Mouse (Mus musculus) left cerebral cortex, postnatal 36 days (tissue): Measurements from ENCODE around the gene Stk24. TPM values are rescaled to one million over a fixed set of nuclear protein-coding genes. Genes with fewer than 3 reads are reported as not detected.
"Not testable (repeated sequence)": the region's sequence is repeated elsewhere in the genome, so short reads cannot be mapped to it uniquely, and the experiment has no call there.

Source experiments
- DNase-seq, 2 experiments: peaks; one replicate each; pipeline ENCODE4 v3.0.0; 2021 to 2022; ENCODE audit warnings: low spot score in 2 of 2, mixed read lengths in 1 of 2
- intact Hi-C: fragments of 180-260 bp; cut with DNase I; formaldehyde crosslinking; loops from one replicate; pipeline ENCODE4 v1.15.1; 2025
- total RNA-seq, 2 experiments: library from RNA; stranded (reverse); gene quantifications; 2 replicates each; pipeline ENCODE4 v1.2.3; 2021

Gene Stk24
- total RNA-seq = 10 to 100 TPM; 59.9 to 60.6 TPM

DNA sequence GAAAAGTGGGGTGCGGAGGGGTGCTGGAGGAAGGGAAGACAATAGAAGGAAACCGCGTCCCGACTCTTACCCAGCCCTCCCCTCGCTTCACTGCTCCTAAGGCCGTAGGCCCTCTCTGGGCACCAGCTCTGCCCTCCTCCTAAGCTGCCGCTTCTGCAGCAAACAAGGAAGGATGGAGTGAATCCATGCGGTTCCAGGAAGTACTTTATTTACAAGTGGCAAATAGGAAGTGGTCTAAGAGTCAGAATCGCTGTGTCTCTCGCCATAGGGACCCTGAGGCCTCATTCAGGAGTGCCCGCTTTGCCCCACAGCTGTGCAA, at the start of gene Stk24:
Gene Stk24, minus strand, starts transcription at position 185 of the 319 bp plus-strand sequence.
- intact Hi-C loops = loop anchor here (2.0 to 5.0 kb wide), 3 partner anchors 57 to 97 kb away; no protein-coding TSS in a partner anchor
- DNase-seq = no peak

DNA sequence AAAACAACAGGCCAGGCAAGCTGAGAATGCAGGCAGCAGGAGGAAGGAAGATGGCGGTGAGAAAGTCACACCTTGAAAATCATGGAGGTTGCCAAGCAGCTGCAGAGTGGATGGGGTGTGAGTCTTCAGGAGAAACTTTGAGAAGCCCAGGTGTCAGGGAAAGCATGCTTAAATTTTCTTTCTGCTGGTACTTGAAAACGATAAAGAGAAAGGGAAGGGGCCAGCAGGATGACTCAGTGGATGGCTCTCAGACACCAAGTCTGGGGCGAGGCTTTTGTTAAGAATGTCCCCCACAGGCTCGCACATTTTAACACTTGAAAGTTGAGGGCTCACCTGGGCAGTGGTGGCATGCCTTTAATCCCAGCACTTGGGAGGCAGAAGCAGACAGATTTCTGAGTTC, 48.3 kb upstream of the Stk24 start:
- intact Hi-C loops = no loop called here
- no peak for DNase-seq

DNA sequence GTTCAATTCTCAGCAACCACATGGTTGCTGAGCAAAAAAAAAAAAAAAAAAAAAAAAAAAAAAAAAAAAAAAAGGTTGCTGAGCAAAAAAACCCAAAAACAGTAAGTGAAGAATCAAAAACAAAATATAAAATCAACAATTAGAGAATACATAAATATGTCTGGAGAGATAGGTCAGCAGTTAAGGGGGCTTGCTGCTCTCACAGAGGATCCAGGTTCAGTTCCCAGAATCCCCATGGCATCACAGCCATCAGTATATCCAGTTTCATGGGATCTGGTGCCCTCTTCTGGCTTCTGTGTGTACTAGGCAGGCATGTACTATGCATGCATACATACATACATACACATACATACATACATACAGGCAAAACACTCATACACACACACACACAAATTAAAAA, 46.9 kb upstream of the Stk24 start:
- intact Hi-C loops = no loop called here
- no peak for DNase-seq

DNA sequence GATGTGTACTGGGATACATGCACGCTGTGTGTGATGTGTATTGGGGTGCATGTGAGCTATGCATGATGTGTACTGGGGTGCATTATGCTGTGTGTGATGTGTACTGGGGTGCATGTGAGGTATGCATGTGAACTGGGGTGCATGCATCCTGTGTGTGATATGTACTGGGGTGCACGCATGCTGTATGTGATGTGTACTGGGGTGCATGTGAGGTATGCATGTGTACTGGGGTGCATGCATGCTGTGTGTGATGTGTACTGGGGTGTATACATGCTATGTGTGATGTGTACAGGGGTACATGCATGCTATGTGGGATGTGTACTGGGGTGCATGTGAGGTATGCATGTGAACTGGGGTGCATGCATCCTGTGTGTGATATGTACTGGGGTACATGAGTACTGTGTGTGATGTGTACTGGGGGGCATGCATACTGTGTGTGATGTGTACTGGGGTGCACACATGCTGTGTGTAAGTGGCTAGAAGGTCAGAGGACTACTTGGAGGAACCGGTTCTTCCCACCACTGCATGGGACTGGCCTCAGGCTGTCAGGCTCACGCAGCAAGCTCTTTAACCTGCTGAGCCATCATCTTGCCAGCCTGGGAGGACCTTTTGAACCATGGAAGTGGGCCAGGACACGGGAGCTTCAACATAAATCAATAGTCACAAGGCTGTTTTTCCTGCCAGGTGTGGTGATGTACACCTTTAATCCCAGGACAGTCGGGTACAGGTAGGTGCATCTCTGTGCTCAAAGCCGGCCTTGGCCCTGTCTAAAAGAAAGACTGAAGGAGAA, 45.4 kb upstream of the Stk24 start:
- intact Hi-C loops = no loop called here
- no peak for DNase-seq

DNA sequence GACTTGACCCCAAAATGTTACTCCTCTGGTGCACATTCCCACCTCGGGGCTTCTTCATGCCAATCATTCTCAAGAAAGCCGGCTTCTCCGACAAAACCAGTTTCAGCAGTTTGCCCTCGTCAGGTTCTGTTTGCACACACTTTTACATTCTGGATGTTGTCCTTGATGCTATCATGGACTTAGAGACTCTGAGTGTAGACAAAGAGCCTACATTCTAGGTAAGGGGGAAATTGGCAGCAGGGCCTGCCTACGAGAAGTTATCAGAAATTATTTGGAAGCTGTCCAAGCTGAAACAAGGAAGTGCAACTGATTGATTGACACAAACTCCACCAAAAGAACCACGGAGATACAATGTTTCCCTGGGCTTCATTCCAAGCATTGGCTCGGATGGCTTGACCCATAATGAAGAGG, 43.5 kb upstream of the Stk24 start:
- DNase-seq = no peak
- intact Hi-C loops = no loop called here

DNA sequence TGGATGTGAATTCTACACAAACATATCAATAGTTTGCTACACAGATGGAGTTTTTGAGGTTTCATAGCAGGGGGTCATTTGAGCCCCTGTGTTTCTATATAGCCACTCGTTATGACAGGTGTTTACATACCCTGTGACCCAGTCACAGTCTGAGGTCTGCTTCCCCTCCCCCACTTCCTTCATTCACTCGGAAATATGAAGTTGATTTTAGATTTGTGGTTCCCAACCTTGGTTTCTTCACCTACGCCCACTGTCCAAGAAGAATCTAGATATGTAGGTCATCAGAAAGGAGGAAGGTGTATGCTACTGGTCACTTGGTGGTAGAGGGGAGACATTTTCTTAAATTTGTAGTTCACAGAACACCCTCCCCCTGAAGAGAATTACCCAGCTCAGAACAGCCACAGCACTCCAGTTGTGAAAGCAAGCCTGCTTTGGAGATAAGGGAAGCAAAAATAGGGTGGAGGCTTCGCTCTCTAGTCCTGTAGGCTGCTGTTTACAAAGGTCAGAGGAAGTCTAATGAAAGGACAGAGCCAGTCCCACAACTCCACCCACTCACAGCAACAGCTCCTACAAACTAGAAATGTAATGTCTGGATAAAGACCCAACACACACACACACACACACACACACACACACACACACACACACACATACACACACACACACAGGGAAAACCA, 43.0 kb upstream of the Stk24 start:
- DNase-seq = no peak
- intact Hi-C loops = no loop called here

DNA sequence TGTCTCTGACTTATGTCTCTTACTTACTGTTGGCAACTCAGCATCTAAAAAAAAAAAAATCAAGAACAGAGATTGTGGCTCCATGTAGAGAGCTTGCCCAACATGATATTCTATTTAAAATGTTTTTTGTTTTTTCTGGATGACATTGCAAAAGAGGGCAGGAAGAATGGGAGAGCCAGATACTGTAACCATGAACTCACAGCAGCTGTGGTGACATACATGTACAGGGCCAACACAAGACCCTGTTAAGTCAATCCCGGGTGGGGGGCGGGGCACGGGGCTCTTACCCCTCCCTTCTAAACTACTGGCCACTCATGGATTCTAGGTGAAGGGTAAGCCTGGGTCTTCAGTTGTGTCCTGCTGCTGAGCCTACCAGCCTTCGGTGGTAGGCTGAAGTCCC, 42.2 kb upstream of the Stk24 start:
- DNase-seq = no peak
- intact Hi-C loops = no loop called here

DNA sequence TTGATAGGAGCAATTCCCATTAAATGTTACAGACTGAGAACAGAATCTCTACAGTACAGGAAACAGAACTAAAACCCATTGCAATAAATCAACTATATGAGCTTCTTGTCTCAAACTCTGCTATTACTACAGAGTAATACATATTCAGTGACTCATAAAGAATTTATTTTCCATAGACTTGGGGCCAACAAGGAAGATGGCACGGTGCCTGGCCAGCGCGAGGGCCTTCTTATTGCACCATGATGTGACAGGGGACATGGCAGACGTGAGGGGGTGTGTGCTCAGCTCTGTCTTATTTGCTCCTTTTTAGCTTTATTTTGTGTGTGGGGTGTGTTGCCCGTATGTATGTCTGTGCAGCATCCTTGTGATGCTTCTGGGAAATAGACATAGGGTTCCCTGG, 37.8 kb upstream of the Stk24 start:
- DNase-seq = no peak
- intact Hi-C loops = no loop called here

DNA sequence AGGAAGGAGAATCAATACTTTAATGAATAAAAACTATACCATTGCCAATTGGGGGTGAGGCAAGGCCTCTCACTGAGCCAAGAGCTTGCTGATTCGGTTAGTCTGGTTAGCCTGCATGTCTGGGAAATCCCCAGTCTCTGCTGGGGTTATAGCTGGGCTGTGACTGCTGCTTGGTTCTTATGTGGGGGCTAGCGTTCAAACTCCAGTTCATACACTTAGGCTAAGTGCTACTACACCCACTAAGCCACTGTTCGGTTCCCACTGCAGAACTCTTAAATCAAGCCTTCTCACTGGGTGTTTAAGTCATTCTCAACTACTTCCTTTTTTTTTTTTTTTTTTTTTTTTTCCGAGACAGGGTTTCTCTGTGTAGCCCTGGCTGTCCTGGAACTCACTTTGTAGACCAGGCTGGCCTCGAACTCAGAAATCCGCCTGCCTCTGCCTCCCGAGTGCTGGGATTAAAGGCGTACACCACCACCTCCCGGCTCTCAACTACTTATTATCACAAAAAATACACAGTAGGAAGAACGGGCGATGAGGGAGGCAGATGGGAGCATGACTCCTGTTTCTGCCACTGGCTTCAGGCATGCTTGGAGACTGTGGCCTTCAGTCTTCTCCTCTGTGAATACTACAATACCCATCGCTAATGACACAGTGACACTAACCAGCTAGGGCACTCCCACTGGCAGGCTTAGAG, 37.0 kb upstream of the Stk24 start:
- intact Hi-C loops = no loop called here
- DNase-seq = no peak

DNA sequence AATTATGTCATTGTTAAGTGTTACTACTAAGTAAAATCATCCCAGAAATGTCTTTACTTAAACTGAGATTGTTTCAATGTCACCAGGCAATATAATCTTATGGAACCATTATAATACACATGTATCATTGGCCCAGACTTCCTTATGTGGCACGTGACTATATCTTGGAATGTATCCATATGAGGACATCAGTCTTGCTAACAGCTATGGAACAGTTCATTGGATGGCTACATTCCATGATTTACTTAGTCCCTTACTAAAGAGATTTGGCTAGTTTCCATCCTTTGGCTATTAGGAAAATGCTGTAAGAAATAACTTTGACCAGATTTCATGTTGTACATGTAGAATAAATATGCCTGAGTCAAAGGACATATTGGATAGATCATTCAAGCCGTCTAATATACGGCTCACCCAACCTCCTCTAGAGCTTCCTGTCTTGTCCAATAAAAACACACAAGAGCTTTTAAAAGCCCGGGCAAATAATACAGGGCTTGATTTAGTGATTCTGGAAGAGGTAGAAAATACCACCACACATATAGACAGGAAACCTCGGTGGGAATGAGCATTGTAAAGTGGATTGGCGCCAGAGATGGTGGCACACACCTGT, 34.9 kb upstream of the Stk24 start:
- intact Hi-C loops = no loop called here

DNA sequence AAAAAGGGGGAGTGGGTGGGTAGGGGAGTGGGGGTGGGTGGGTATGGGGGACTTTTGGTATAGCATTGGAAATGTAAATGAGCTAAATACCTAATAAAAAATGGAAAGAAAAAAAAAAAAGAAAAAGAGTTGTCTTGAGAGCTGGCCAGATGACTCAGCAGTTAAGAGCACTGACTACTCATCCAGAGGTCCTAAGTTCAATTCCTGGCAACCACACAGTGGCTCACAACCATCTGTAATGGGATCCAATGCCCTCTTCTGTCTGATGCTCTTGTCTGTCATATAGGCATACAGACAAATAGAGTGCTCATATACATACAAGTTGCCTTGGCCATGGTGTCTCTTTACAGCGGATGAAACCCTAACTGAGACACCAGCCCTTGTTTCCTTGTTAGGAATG, 33.9 kb upstream of the Stk24 start:
- intact Hi-C loops = not testable (repeated sequence)

More for the DNA sequence above, 34.9 kb upstream of the Stk24 start:
- no peak for DNase-seq

DNA sequence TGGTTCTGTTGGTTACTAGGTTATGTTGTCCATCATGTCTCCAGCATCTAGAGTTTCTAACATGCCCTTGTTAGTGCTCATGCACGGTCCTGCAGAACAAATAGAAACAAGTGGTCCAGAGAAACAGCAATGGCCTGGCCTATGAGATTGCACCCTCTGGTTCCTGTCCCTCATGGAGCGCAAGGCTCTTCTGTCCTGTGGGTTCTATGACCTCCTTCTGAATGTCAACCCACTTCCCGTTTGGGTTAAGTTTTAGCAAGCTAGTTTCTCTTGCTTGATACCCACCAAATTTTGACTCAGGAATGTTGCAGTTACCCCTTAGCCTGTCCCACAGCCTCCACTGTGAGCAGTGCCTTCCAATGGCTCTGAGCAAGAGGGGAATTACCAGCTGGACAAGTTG, 29.1 kb upstream of the Stk24 start:
- intact Hi-C loops = no loop called here
- no peak for DNase-seq

More for the DNA sequence above, 33.9 kb upstream of the Stk24 start:
- DNase-seq = not testable (repeated sequence)

DNA sequence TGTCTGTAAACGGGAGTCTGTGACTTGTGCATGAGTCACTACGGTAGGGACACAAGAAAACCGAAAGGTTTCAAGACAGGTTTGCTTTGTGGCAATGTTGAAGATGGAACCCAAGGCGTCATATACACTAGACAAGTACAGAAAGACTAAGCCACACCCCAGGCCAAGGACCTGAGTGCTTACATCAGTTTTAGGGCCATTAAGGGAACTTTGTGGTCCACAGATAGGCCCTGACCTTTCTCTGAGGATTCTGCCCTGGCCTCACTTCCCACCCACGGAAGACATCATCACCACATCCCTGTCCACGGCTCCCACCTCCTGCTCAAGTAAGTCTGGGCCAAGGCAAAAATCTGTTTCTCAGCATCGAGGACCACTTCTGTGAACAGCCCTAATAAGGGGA, 27.1 kb upstream of the Stk24 start:
- no peak for DNase-seq
- intact Hi-C loops = no loop called here

DNA sequence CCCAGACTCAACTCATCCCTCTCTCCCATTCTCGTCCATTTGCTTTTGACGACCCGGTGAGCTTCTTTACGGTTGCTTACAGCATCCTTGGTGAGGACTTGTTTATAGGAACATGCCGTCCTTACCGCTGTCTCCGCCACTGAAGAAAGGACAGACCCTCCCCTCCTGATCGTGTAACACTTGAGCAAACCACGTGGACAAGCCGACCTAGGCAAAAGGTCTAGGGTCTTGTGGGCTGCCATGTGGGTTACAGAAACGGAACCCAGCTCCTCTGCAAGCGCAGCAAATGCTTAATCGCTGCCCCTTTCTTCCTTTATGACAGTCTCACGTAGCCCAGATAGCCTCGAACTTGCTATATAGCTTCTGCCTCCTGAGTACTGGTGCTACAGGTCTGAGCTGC, 25.7 kb upstream of the Stk24 start:
- intact Hi-C loops = no loop called here
- no peak for DNase-seq

DNA sequence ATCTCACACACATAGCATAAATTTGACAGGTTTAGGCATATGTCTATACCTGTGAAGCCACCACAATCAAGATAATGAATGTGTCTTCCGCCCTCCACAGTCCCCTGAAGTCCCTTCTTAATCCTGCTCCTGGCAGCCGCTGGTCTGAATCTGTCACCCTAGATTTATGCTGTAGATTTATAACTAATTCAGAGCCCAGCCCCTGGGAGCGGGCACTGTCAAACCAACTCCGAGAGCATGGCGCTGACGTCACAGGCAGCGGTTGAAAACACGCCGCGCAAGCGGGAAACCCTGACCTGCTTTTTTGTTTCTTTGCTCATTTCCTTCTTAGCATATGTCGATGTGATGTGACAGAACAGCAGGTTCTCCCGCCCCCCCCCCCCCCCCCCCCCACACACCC, 25.3 kb upstream of the Stk24 start:
- intact Hi-C loops = no loop called here
- DNase-seq = no peak

DNA sequence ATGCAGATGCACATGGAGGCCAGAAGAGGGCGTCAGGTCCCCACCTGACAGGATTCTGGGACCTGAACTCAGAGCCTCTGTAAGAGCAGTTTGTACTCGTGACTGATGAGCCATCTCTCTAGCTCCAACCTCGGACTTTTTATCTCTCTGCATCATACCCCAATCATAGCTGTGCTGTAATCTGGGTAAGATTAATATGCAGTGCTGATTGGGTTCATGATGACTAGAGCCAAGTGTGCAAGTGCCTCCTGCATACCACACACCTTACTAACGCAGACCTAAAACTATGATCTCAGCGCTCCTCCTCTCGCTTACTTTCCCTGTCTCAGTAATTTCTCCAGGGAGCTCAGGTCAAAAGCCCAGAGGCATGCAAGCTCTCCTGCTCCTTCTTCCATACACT, 19.9 kb upstream of the Stk24 start:
- DNase-seq = no peak
- intact Hi-C loops = no loop called here

DNA sequence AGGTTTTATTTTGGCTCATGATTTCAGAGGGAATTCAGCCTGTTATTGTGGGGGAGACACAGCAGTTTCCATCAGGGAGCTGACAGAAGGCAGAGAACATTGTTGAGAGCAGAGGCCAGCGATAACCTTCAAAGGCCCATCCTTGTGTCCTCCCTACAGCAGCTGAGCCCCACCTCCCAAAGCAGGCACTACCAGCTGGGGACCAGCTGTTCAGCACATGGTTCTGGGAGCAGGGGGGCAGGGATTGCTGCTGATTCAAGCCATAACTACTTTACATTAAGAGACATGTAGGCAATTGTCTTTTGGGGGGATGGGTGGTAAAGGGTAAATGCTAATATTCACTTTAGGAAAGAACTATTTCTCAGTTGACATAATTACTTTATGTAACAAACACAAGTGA, 17.7 kb upstream of the Stk24 start:
- intact Hi-C loops = no loop called here
- no peak for DNase-seq

DNA sequence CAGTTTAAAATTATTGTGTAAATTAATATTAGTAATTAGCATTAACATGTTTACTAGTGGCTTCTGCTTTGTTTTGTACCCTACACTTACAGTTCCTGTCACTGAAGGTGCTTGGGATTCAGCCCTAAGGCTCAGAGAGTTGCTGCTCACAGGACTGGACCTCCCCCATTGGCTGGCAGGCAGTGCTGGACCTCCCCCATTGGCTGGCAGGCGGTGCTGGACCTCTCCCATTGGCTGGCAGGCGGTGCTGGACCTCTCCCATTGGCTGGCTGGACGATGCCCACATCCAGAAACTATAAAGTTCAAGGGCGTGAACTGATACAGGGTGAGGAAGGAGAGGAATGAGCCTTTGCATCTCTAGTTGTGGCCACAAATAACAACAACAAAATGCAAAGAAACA, 15.3 kb upstream of the Stk24 start:
- intact Hi-C loops = no loop called here
- DNase-seq = no peak

DNA sequence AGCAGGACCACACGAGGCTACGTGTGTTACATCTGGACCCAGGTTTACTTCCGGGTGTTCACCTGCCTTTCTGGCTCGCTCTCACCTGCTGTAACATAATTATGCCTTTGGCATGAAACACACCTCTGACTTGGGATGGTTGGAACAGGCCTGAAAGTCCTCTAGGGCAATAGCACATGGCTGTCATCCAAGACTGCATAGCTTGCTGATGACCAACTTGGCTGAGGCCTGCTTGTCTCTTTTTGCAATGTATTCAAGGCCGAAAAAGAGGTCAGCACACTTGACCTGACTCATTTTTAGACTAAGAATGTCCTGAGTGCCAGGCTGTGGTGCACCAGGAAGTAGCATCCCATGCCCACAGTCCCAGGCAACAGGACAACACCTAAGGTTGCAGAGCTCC, 12.1 kb upstream of the Stk24 start:
- intact Hi-C loops = no loop called here
- DNase-seq = no peak

DNA sequence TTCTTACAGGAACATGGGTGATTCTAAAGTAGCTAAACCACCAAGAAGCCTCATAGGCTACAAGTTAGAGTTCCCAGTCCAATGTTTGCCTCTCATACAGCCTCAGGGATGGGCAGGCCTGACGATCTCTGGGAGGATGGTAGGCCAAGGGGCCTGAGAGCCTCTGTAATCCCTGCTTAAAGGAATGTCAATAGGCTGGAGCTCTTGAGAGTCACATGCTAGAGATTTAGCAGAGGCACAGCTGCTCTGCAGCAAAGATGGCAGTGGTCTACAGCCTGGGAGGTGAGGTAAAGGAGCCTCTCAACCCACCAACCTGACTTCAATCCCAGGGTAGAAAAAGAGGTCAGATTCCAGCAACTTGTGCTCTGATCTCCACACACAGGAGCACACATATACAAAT, 7.9 kb upstream of the Stk24 start:
- DNase-seq = no peak
- intact Hi-C loops = no loop called here

DNA sequence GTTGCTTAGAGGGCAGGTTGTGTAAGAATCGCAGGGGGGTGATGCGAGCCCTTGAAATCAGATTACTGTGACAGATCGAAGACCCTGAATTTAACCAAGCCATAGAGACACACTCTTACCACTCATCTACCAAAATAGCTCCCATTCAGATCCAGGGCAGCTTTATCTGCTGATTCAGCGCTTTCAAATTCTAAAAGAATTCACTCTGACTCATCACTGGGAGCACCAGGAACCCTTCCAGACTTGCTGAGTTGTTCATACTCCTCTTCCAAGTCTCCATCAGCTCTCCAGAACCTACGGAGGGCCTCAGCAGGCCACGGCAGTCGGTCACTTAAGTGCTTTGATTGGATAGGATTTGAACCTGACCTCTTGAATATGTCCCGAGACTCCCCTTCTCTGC, 5.6 kb upstream of the Stk24 start:
- intact Hi-C loops = no loop called here
- no peak for DNase-seq
